Mouse (Mus musculus) kidney, postnatal 0 days (tissue): Measurements from ENCODE around the gene Cradd. TPM values are rescaled to one million over a fixed set of nuclear protein-coding genes. Genes with fewer than 3 reads are reported as not detected.

Source experiments
- ATAC-seq: fragments of 200-750 bp; cut with Nextera tagmentation; replicated peaks from 2 replicates; pipeline ENCODE4 v1.8.0; 2017; ENCODE audit warnings: low read depth, moderate number of reproducible peaks, moderate TSS enrichment, moderate library complexity; ENCODE audit not compliant: low FRiP score
- DNase-seq: peaks from one replicate; pipeline ENCODE4 v3.0.0-alpha.2; 2016; ENCODE audit warnings: low spot score
- H3K27ac ChIP-seq: fragments of 300-500 bp; sonication (generic); 2 replicates; pipeline ENCODE4 v1.5.1; 2014; ENCODE audit warnings: mild to moderate bottlenecking
- H3K27me3 ChIP-seq: fragments of 300-500 bp; sonication (generic); 2 replicates; pipeline ENCODE4 v1.6.1; 2014; ENCODE audit warnings: low read length, mixed read lengths; ENCODE audit not compliant: insufficient read depth
- H3K36me3 ChIP-seq: fragments of 300-500 bp; sonication (generic); 2 replicates; pipeline ENCODE4 v1.6.1; 2014; ENCODE audit warnings: low read length, mixed read lengths; ENCODE audit not compliant: insufficient read depth
- H3K4me1 ChIP-seq: fragments of 300-500 bp; sonication (generic); replicated peaks from 2 replicates; pipeline ENCODE4 v1.6.1; 2014; ENCODE audit warnings: antibody characterized with exemption, low read length, mixed read lengths; ENCODE audit not compliant: insufficient read depth
- H3K4me2 ChIP-seq: fragments of 300-500 bp; sonication (generic); 2 replicates; pipeline ENCODE4 v1.6.1; 2014; ENCODE audit warnings: mild to moderate bottlenecking, low read length, moderate library complexity, mixed read lengths
- H3K4me3 ChIP-seq: fragments of 300-500 bp; sonication (generic); replicated peaks from 2 replicates; pipeline ENCODE4 v1.5.1; 2014; ENCODE audit warnings: low read depth, low read length
- H3K9ac ChIP-seq: fragments of 300-500 bp; sonication (generic); 2 replicates; pipeline ENCODE4 v1.6.1; 2014; ENCODE audit warnings: low read depth, low read length
- H3K9me3 ChIP-seq: fragments of 300-500 bp; sonication (generic); replicated peaks from 2 replicates; pipeline ENCODE4 v1.6.1; 2016; ENCODE audit warnings: low read length, inconsistent platforms, mixed read lengths
- CTCF ChIP-seq: IDR thresholded peaks from 2 replicates; pipeline ENCODE4 v1.5.1; 2016; ENCODE audit warnings: antibody characterized with exemption, low read depth, mild to moderate bottlenecking, moderate library complexity
- WGBS: fragments of 180-500 bp; shearing (Covaris S2); extraction: QIAGEN DNeasy Blood & Tissue Kit; methylation state at CpG from one replicate; pipeline ENCODE4 v1.1.7; 2014; 5-methylcytosine and 5-hydroxymethylcytosine counted together
- polyA plus RNA-seq: library from polyadenylated mRNA; unstranded; fragments of >200 nt; fragmentation: Nextera tagmentation; extraction: Ambion mirVana; gene quantifications from 2 replicates; pipeline ENCODE4 v1.2.1, GENCODE M21; 2015

The Cradd gene
- polyA plus RNA-seq, 1 experiment from 2014 or later, result 10.5 TPM

DNA sequence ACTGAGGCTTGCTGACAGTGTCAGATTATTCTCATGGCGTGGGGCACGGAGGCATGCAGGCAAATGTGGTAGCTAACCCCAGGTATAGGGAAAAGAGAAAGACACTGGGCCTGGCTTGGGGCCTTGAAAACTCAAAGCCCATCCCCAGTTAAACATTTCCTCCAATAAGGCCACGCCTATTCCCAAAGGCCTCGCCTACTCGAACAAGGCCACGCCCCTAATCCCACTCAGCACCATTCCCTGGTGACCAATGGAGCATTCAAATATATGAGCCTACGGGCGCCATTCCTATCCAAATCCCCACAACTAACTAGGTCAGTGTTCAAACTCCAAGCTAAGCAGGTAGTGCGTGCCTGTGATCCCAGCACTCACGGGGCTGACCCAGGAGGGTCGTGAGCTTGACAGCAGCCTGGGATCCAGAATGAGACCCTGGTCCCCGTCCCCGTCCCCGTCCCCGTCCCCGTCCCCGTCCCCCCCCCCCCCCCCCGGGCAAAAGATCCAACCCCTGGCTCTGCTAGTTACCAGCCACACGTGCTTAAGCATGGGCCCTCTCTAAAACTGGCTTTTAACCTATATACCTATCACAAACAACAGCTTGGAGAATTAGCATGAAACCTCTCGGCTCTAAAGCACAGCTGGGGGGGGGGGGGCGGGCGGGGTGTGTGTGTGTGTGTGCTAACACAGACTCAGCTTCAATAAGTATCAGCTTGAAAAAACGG lies 78.8 kb downstream of the Cradd start:
- no peak for DNase-seq
- no peak for ATAC-seq
- Histone ChIP-seq H3K27me3 (no peaks in the 10 kb centered on the region), H3K9me3 (no peaks in the 10 kb centered on the region), H3K4me2 (no peak overlapping the region), H3K4me3 (no peak overlapping the region), H3K36me3 (no peaks in the 10 kb centered on the region), H3K9ac (no peak overlapping the region), H3K4me1 (no peaks in the 10 kb centered on the region), H3K27ac (no peak overlapping the region)
- no peak for TF ChIP-seq CTCF
- WGBS, result 66% methylated on average over 21 of the region's 23 CpGs

- no peak for ATAC-seq
- H3K4me2 ChIP-seq, result no peak overlapping the region
- 59% methylated on average over 13 of the region's 13 CpGs for WGBS
These were observed 84.5 kb downstream of the Cradd start for GRCm38 (mm10) chr10:95239196-95240069.

DNA sequence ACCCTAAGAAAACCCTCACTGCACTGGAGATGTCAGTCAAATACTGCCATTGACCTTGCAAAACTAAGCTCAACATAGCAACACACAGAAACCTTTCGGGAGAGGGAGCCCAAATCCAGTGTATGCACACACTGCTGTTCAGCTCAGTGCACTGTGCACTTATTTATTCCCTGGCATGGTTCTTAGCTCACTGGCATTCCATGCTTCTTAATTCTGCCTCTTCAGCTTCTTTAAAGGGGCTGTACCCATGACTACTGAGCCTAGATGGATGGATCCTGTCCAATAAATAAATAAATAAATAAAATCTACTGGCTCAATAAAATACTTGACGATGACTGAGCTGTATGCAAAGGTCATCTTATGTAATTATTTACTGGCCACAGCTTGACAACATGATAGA lies 85.3 kb downstream of the Cradd start:
- ATAC-seq (no peak), DNase-seq (no peak)
- H3K27ac ChIP-seq, result no peak overlapping the region
- WGBS, result 49% methylated on average over 2 of the region's 2 CpGs
- H3K36me3 ChIP-seq, result no peaks in the 10 kb centered on the region
- 0 out of 2 replicates have a peak, but pooled peaks cover 3% of the 10 kb centered on the region for H3K4me1 ChIP-seq
- H3K4me3 ChIP-seq, result no peak overlapping the region
- H3K9me3 ChIP-seq, result no peaks in the 10 kb centered on the region
- no peaks in the 10 kb centered on the region for H3K27me3 ChIP-seq
- no peak for TF ChIP-seq CTCF
- H3K9ac ChIP-seq, result no peak overlapping the region
- no peak overlapping the region for H3K4me2 ChIP-seq

More at GRCm38 (mm10) chr10:95239196-95240069, 84.5 kb downstream of the Cradd start:
- H3K27ac ChIP-seq, result no peak overlapping the region
- H3K27me3 ChIP-seq, result no peaks in the 10 kb centered on the region
- DNase-seq, result no peak
- 0 out of 2 replicates have a peak, but pooled peaks cover 3% of the 10 kb centered on the region for H3K4me1 ChIP-seq
- no peak overlapping the region for H3K4me3 ChIP-seq
- no peaks in the 10 kb centered on the region for H3K9me3 ChIP-seq
- no peak overlapping the region for H3K9ac ChIP-seq
- no peaks in the 10 kb centered on the region for H3K36me3 ChIP-seq
- no peak for TF ChIP-seq CTCF

DNA sequence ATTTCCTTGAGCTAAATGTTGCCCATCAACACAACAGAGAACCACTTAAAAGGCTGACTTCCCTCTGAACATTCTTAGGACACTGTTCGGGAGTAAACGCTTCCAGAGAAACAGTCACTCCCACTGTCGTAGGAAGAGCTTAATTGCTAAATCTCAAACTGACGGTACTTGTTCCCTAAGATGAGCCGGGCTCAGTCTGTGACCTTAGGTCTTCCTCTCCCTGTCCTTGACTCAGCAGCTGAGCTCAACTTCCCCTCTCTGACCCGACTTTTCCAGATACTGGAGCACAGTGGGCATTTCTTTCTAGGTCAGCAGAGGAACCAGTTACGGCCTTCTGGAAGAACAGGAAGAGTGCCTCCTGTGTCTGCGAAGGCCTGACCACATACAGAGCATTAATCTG lies 87.7 kb downstream of the Cradd start:
- Histone ChIP-seq H3K4me2 (no peak overlapping the region), H3K27ac (no peak overlapping the region), H3K9ac (no peak overlapping the region), H3K9me3 (no peaks in the 10 kb centered on the region), H3K4me3 (no peak overlapping the region), H3K27me3 (no peaks in the 10 kb centered on the region), H3K4me1 (0 out of 2 replicates have a peak, but pooled peaks cover 7% of the 10 kb centered on the region), H3K36me3 (no peaks in the 10 kb centered on the region)
- peak; percentile 47 for DNase-seq
- 33% methylated on average over 8 of the region's 8 CpGs for WGBS
- no peak for TF ChIP-seq CTCF
- no peak for ATAC-seq

DNA sequence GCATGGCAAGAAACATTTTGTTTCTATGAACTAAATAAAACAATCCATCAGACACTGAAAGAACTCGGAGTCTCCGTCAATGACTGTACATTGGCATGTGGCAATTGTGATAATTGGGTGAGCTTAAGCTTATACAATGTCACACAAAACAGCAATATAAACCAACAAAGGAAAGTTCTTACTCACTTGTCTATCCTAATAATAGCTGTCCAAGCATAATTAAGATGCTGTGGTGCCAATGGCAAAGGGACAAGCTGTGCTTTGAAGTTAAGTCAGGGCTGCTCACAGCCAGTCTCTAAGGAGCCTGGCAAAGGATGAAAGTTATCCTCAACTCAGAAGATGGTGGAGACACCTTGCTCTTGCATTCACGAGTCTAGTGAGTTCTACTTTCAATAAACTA lies 89.3 kb downstream of the Cradd start:
- no peak overlapping the region for H3K27ac ChIP-seq
- no peak overlapping the region for H3K9ac ChIP-seq
- no peak for DNase-seq
- H3K27me3 ChIP-seq, result no peaks in the 10 kb centered on the region
- H3K4me2 ChIP-seq, result no peak overlapping the region
- no peaks in the 10 kb centered on the region for H3K36me3 ChIP-seq
- H3K4me3 ChIP-seq, result no peak overlapping the region
- H3K4me1 ChIP-seq, result 0 out of 2 replicates have a peak, but pooled peaks cover 7% of the 10 kb centered on the region
- 83% methylated on average over 3 of the region's 3 CpGs for WGBS
- no peak for TF ChIP-seq CTCF
- H3K9me3 ChIP-seq, result no peaks in the 10 kb centered on the region
- no peak for ATAC-seq

DNA sequence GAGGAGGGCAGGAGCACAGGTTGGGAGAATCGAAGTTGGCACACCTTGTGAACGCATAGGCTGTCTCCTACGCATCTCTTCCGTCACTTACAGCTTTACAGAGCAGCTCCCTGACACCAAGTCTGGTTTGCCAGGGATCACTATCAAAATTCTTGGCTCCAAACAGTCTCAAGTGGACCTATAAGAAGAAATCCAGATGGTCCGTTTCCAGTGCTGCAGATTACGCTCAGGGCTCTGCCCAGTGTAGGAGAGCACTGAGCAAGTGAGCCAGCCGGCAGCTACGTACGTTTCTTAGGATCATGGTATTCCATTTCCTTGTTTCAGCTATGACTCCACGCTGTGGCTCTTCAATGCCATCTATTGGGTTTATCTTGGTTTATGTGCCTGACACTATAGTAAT lies 90.9 kb downstream of the Cradd start:
- Histone ChIP-seq H3K4me1 (0 out of 2 replicates have a peak, but pooled peaks cover 7% of the 10 kb centered on the region), H3K27ac (peak overlapping the region; percentile 60; the same call in 1 of the 2 replicates), H3K9me3 (no peaks in the 10 kb centered on the region), H3K27me3 (no peaks in the 10 kb centered on the region), H3K36me3 (no peaks in the 10 kb centered on the region), H3K4me3 (no peak overlapping the region), H3K4me2 (no peak overlapping the region), H3K9ac (no peak overlapping the region)
- TF ChIP-seq CTCF, result no peak
- ATAC-seq (no peak), DNase-seq (no peak)
- 69% methylated on average over 10 of the region's 10 CpGs for WGBS
